Mouse (Mus musculus) spleen, adult 2 months (tissue): Measurements from ENCODE around the gene Tnik. TPM values are rescaled to one million over a fixed set of nuclear protein-coding genes. Genes with fewer than 3 reads are reported as not detected.

Experiments used
- DNase-seq, 2 experiments: peaks; one replicate each; pipeline versions ENCODE4 v3.0.0 to v3.0.0-alpha.2; 2012 to 2021; ENCODE audit warnings: low spot score in 2 of 2, low read depth in 1 of 2
- H3K27ac ChIP-seq: fragments of 200-500 bp; 2 replicates; pipeline ENCODE4 v1.5.1; 2012; ENCODE audit warnings: low read length, inconsistent platforms; ENCODE audit not compliant: insufficient read depth
- H3K27me3 ChIP-seq: fragments of 200-500 bp; 2 replicates; pipeline ENCODE4 v1.6.1; 2012; ENCODE audit warnings: mild to moderate bottlenecking, moderate library complexity, low read length, inconsistent platforms; ENCODE audit not compliant: control insufficient read depth, insufficient read depth
- H3K36me3 ChIP-seq: fragments of 200-500 bp; 2 replicates; pipeline ENCODE4 v1.6.1; 2012; ENCODE audit warnings: mild to moderate bottlenecking, low read length, inconsistent platforms; ENCODE audit not compliant: control insufficient read depth, insufficient read depth
- H3K4me1 ChIP-seq: fragments of 200-500 bp; 2 replicates; pipeline ENCODE4 v1.6.1; 2011; ENCODE audit warnings: inconsistent platforms; ENCODE audit not compliant: control insufficient read depth, insufficient read depth, insufficient read length
- H3K4me3 ChIP-seq: fragments of 200-500 bp; 2 replicates; pipeline ENCODE4 v1.5.1; 2011; ENCODE audit warnings: mild to moderate bottlenecking, inconsistent platforms; ENCODE audit not compliant: insufficient read depth, insufficient read length; ENCODE audit errors: extremely low read depth
- CTCF ChIP-seq: fragments of 200-500 bp; IDR thresholded peaks from 2 replicates; pipeline ENCODE4 v1.5.1; 2011; ENCODE audit warnings: mild to moderate bottlenecking, inconsistent platforms; ENCODE audit not compliant: insufficient read depth, insufficient read length, insufficient replicate concordance; ENCODE audit errors: extremely low read depth
- POLR2A ChIP-seq: fragments of 200-500 bp; IDR thresholded peaks from 2 replicates; pipeline ENCODE4 v1.6.1; 2011; ENCODE audit warnings: low read depth, low read length, inconsistent platforms
- WGBS: fragments of 180-500 bp; shearing (Covaris S2); methylation state at CpG from one replicate; pipeline ENCODE4 v1.1.7; 2018; 5-methylcytosine and 5-hydroxymethylcytosine counted together
- polyA plus RNA-seq: library from polyadenylated mRNA; depleted of rRNA; stranded (reverse); fragments of >200 nt; gene quantifications from 2 replicates; pipeline ENCODE4 v1.2.3, GENCODE M21; 2012

Gene Tnik
- polyA plus RNA-seq, 1 experiment = 5.5 TPM

- 86% methylated on average over 10 of the region's 10 CpGs for WGBS
Observed at GRCm38 (mm10) chr3:28547965-28548730, 285.1 kb downstream of the Tnik start.

DNA sequence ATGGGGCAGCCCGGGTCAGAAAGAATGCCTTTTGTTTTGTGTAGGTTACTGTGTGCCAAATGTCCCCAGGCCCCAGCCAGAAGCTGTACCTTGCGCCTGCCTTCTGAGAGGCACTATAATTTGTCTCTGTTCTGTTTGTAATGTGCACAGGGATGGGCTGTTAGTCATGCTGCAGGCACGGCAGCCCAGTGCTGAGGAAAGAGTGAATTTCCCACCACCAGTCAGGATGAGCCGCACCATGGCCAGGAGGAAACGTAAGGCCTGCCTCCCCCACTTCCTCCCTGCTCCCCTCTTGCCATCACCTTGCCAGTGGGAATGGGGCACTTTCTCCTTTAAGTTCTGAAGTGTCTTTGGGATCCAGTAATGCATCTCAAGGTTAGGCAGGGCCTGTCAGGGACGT, 286.4 kb downstream of the Tnik start:
- Histone ChIP-seq H3K4me3 (no peak overlapping the region), H3K27me3 (no peaks in the 10 kb centered on the region), H3K36me3 (no peaks in the 10 kb centered on the region), H3K27ac (no peak overlapping the region), H3K4me1 (no peaks in the 10 kb centered on the region)
- TF ChIP-seq CTCF = no peak
- TF ChIP-seq POLR2A = no peak
- no peak for DNase-seq
- 89% methylated on average over 6 of the region's 6 CpGs for WGBS

More at GRCm38 (mm10) chr3:28547965-28548730, 285.1 kb downstream of the Tnik start:
- H3K27ac ChIP-seq = no peak overlapping the region
- no peaks in the 10 kb centered on the region for H3K36me3 ChIP-seq
- no peaks in the 10 kb centered on the region for H3K27me3 ChIP-seq
- DNase-seq = no peak
- TF ChIP-seq POLR2A = no peak
- TF ChIP-seq CTCF = no peak
- no peak overlapping the region for H3K4me3 ChIP-seq
- H3K4me1 ChIP-seq = no peaks in the 10 kb centered on the region

DNA sequence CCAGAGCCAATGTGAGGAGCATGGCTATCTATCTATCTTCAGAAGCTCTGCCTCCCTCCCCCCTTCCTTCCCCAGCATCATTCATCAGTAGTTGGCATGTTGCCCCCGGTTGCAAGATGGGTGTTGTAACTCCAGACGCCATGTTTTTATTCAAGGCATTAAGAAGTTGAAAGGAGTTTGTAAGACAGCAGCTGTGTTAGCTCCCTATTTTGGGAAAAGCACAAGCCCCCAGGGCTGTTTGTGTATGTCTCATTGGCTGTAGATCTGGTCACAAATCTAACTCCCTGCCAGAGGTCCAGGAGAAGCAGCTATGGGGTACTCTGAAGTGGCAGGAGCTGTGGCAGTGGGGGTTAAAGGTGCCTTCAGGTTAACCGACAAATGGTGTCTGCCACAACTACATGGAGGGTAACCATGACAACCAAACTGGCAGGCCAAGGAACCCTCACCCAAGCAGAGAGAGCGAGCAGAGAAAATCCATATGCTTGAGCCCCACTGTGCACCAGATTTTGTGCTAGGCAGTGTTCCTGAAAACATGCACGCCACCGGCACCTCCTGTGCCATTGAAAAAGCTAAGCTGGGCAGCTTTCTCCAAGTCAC, 287.6 kb downstream of the Tnik start:
- DNase-seq = no peak
- H3K36me3 ChIP-seq = no peaks in the 10 kb centered on the region
- no peak for TF ChIP-seq POLR2A
- TF ChIP-seq CTCF = no peak
- 90% methylated on average over 6 of the region's 6 CpGs for WGBS
- no peak overlapping the region for H3K4me3 ChIP-seq
- H3K27ac ChIP-seq = no peak overlapping the region
- H3K4me1 ChIP-seq = no peaks in the 10 kb centered on the region
- no peaks in the 10 kb centered on the region for H3K27me3 ChIP-seq

- H3K4me3 ChIP-seq = no peak overlapping the region
- H3K4me1 ChIP-seq = no peaks in the 10 kb centered on the region
- 57% methylated on average over 1 of the region's 1 CpGs for WGBS
- no peak for TF ChIP-seq CTCF
- TF ChIP-seq POLR2A = no peak
- no peak overlapping the region for H3K27ac ChIP-seq
- H3K36me3 ChIP-seq = no peaks in the 10 kb centered on the region
- no peaks in the 10 kb centered on the region for H3K27me3 ChIP-seq
- DNase-seq = no peak
Observed at GRCm38 (mm10) chr3:28551756-28552155, 288.7 kb downstream of the Tnik start.

- Histone ChIP-seq H3K27ac (no peak overlapping the region), H3K4me1 (no peaks in the 10 kb centered on the region), H3K4me3 (no peak overlapping the region), H3K27me3 (no peaks in the 10 kb centered on the region), H3K36me3 (no peaks in the 10 kb centered on the region)
- DNase-seq = no peak
- WGBS = 19% methylated on average over 9 of the region's 9 CpGs
- TF ChIP-seq POLR2A = no peak
Observed at GRCm38 (mm10) chr3:28554934-28555333, 291.9 kb downstream of the Tnik start.

DNA sequence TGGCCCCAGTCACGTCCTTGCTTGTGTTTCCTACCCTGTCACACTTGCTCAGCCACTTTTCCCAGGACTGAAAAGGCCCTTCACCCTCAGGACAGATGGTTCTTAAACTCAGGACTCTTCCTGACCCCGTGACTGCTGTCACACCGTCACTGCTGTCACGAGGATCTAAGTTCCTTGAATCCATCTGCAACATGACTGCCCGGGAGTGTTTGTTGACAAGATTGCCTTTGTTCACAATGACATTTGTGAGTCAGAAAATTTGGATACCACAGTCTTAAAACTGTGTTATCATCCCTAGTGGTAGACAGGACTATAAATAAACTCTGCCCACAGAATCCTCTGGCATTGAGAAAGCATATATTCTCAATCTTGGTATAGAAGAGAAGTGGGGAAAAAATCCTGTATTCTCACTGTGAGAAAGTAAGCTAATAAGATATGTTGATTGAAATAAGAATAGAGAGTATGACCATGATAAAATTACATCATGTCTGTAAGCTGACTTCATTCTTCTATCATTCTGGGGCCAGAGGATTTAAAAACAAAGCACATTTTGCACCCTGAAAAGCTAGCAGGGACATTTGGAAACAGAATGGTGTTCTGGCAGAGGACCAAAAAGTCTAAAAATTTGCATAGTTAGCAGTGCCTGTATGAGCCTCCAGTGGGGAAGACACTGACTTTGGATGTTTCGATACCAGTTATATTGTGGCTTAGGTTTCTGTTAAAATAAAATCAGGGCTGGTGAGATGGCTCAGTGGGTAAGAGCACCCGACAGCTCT, 293.0 kb downstream of the Tnik start:
- 73% methylated on average over 7 of the region's 7 CpGs for WGBS
- Histone ChIP-seq H3K27me3 (no peaks in the 10 kb centered on the region), H3K4me1 (no peaks in the 10 kb centered on the region), H3K4me3 (no peak overlapping the region), H3K36me3 (no peaks in the 10 kb centered on the region), H3K27ac (no peak overlapping the region)
- no peak for TF ChIP-seq CTCF
- no peak for TF ChIP-seq POLR2A
- DNase-seq = no peak
